11 mouse cellular contexts compared by ENCODE assay signal in the genomic region with DNA sequence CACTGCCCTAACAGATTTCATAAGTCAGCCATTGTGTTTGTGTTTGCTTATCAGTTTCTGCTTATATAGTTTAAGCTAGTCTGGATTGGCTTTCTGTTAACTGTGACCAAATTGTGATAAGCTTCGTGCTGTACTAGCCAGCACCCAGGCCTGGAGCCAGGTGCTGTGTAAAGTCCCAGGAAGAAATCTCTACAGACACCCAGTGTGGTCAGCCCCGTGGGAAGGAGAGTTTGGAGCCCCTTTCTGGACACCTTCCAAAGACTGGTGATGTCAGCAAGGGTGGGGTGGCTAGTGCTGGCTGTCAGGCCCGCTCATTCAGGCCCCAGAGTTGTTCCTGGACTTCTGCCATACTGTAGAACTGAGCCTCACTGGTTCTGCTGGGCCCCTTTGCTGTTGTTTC.
DNase-seq lines count a peak whose midpoint lies in the region; ATAC-seq and TF ChIP-seq lines count a peak whose summit lies in the region.
"Had no signal": no experiment of that assay in that cellular context is flagged by ENCODE, and none has a peak within 500 bp of the region (broad histone marks: within the 10 kb centered on the region; RNA-seq: fewer than 3 reads in every experiment).

No protein-coding gene starts in this region.

- peaks cover 0 to 8% of the 10 kb centered on the region in 2 experiments; a peak in 1 of 4 replicates for H3K4me1 ChIP-seq in MEL (ENCODE audit: control insufficient read depth in 1 of 2, insufficient read depth in 2 of 2, low read length in 2 of 2)
- H3K4me1 ChIP-seq in heart, postnatal 0 days (ENCODE audit: control insufficient read depth, insufficient read depth): peaks cover 22% of the 10 kb centered on the region
- no peaks in the 10 kb centered on the region for H3K4me1 ChIP-seq in hindbrain, embryonic 13.5 days (replicated peaks)
- H3K4me1 ChIP-seq: forebrain, embryonic 15.5 days; hindbrain, embryonic 15.5 days had no signal

- no peak for TF ChIP-seq CTCF in MEL (IDR thresholded peaks at IDR 0.05 in 2 of 3, conservative IDR thresholded peaks at IDR 0.05 in 1 of 3; ENCODE audit: control insufficient read depth in 1 of 3, insufficient read depth in 1 of 3, low read depth in 2 of 3, low read length in 3 of 3, poor library complexity in 1 of 3, severe bottlenecking in 1 of 3)
- no peak for TF ChIP-seq CTCF in heart, postnatal 0 days (IDR thresholded peaks at IDR 0.05; ENCODE audit: low read depth)

- no peak for TF ChIP-seq RAD21 in MEL (IDR thresholded peaks at IDR 0.05; ENCODE audit: low read depth, low read length)

- no peaks in the 10 kb centered on the region for H3K79me2 ChIP-seq in MEL (ENCODE audit: control insufficient read depth, insufficient read depth, low read length, poor library complexity)

- peak in 1 of 2 experiments; percentile 48; a peak in 1 of 4 replicates for TF ChIP-seq EP300 in MEL (IDR thresholded peaks at IDR 0.05; ENCODE audit: low read depth in 1 of 2, low read length in 2 of 2)
- TF ChIP-seq EP300 in heart, postnatal 0 days (IDR thresholded peaks at IDR 0.05; ENCODE audit: low read depth): no peak

- ATAC-seq in heart, postnatal 0 days (ENCODE audit: insufficient read depth, low read depth): peak; percentile 77
- ATAC-seq in hindbrain, embryonic 13.5 days (ENCODE audit: low FRiP score): no peak
- ATAC-seq: forebrain, embryonic 15.5 days had no signal

- H3K4me2 ChIP-seq in heart, postnatal 0 days (ENCODE audit: low read depth, low read length): no peak overlapping the region
- H3K4me2 ChIP-seq in hindbrain, embryonic 13.5 days: no peak overlapping the region
- H3K4me2 ChIP-seq: forebrain, embryonic 15.5 days; hindbrain, embryonic 15.5 days had no signal

- 8% methylated on average over 3 of the region's 3 CpGs for WGBS in heart, postnatal 0 days
- 88% methylated on average over 3 of the region's 3 CpGs for WGBS in hindbrain, embryonic 13.5 days

- no peak overlapping the region for H3K27ac ChIP-seq in MEL (ENCODE audit: control insufficient read depth, low read depth, low read length)
- peak overlapping the region; percentile 27 for H3K27ac ChIP-seq in heart, postnatal 0 days (ENCODE audit: low read depth)
- no peak overlapping the region for H3K27ac ChIP-seq in hindbrain, embryonic 13.5 days
- H3K27ac ChIP-seq: forebrain, embryonic 15.5 days; hindbrain, embryonic 15.5 days had no signal

- no peaks in the 10 kb centered on the region for H3K27me3 ChIP-seq in MEL (ENCODE audit: control insufficient read depth in 1 of 2, insufficient read depth in 2 of 2, low read length in 2 of 2)
- no peaks in the 10 kb centered on the region for H3K27me3 ChIP-seq in heart, postnatal 0 days (ENCODE audit: control insufficient read depth, insufficient read depth, low read length)
- no peaks in the 10 kb centered on the region for H3K27me3 ChIP-seq in hindbrain, embryonic 13.5 days
- H3K27me3 ChIP-seq: forebrain, embryonic 15.5 days; hindbrain, embryonic 15.5 days had no signal

- H3K9me3 ChIP-seq in MEL (replicated peaks; ENCODE audit: insufficient read depth, low read length): no peaks in the 10 kb centered on the region
- no peaks in the 10 kb centered on the region for H3K9me3 ChIP-seq in heart, postnatal 0 days (replicated peaks; ENCODE audit: control insufficient read depth, low read length)
- H3K9me3 ChIP-seq in hindbrain, embryonic 13.5 days: no peaks in the 10 kb centered on the region
- H3K9me3 ChIP-seq: forebrain, embryonic 15.5 days; hindbrain, embryonic 15.5 days had no signal

- DNase-seq in 3T3-L1 (ENCODE audit: low read depth, low spot score): peak; percentile 22
- DNase-seq in MEL (ENCODE audit: low read depth, low spot score): peak; percentile 39
- peak; percentile 57 for DNase-seq in heart, postnatal 0 days (ENCODE audit: low spot score)
- DNase-seq in lung, postnatal 14 days: peak; percentile 52
- DNase-seq in cerebellum, adult 9-10 months: no peak
- no peak for DNase-seq in adrenal gland, postnatal 4 days (ENCODE audit: low spot score in 2 of 2)
- DNase-seq: right cerebral cortex, adult 18-20 months; thymus, postnatal 25 days had no signal

- no peak overlapping the region for H3K9ac ChIP-seq in MEL (ENCODE audit: control insufficient read depth, low read depth, low read length, poor library complexity, severe bottlenecking)
- no peak overlapping the region for H3K9ac ChIP-seq in heart, postnatal 0 days (replicated peaks; ENCODE audit: low read depth, low read length)
- no peak overlapping the region for H3K9ac ChIP-seq in hindbrain, embryonic 13.5 days
- H3K9ac ChIP-seq: forebrain, embryonic 15.5 days; hindbrain, embryonic 15.5 days had no signal

- H3K36me3 ChIP-seq in MEL (ENCODE audit: control insufficient read depth in 1 of 2, insufficient read depth in 2 of 2, low read length in 2 of 2): peaks cover 1 to 13% of the 10 kb centered on the region in 2 experiments; a peak in 3 of 4 replicates
- H3K36me3 ChIP-seq in heart, postnatal 0 days (replicated peaks; ENCODE audit: control insufficient read depth, insufficient read depth, low read length): peaks cover 25% of the 10 kb centered on the region
- peaks cover 67% of the 10 kb centered on the region for H3K36me3 ChIP-seq in hindbrain, embryonic 13.5 days

- TF ChIP-seq POLR2A in MEL (IDR thresholded peaks at IDR 0.05; ENCODE audit: control insufficient read depth in 1 of 2, insufficient read depth in 1 of 2, low read depth in 1 of 2, low read length in 2 of 2, poor library complexity in 1 of 2): no peak

- no peak overlapping the region for H3K4me3 ChIP-seq in MEL (ENCODE audit: control insufficient read depth in 1 of 2, insufficient read depth in 1 of 2, low read depth in 2 of 2, low read length in 2 of 2)
- H3K4me3 ChIP-seq in heart, postnatal 0 days (ENCODE audit: low read depth, low read length): no peak overlapping the region
- no peak overlapping the region for H3K4me3 ChIP-seq in hindbrain, embryonic 13.5 days
- H3K4me3 ChIP-seq: forebrain, embryonic 15.5 days; hindbrain, embryonic 15.5 days had no signal

TF ChIP-seq in MEL, 35 proteins besides CTCF, POLR2A, EP300 and RAD21:
- no peak for TF ChIP-seq GABPA (IDR thresholded peaks at IDR 0.05; ENCODE audit: low read depth, low read length)
- 0 out of 2 replicates have a peak, but pooled peaks have one; percentile 27 for TF ChIP-seq ETS1 (IDR thresholded peaks at IDR 0.05; ENCODE audit: low read depth, low read length)
- TF ChIP-seq RCOR1 (IDR thresholded peaks at IDR 0.05; ENCODE audit: low read depth, low read length): peak; percentile 68
- TF ChIP-seq POLR2AphosphoS2 (IDR thresholded peaks at IDR 0.05; ENCODE audit: low read length): no peak
- TF ChIP-seq GATA1 (IDR thresholded peaks at IDR 0.05; ENCODE audit: low read depth, low read length): peak; percentile 48; the same call in 1 of the 2 replicates
- peak; percentile 57 for TF ChIP-seq TCF12 (IDR thresholded peaks at IDR 0.05; ENCODE audit: low read depth, low read length)
- TF ChIP-seq MYB (IDR thresholded peaks at IDR 0.05; ENCODE audit: low read depth, low read length): no peak

Comparison
In these comparisons a context has a peak if more than half of its experiments do, and no peak if none do; other contexts are left out.
1. DNase-seq: peak in 3T3-L1 (single experiment), MEL (single experiment), heart, postnatal 0 days (single experiment) and lung, postnatal 14 days (single experiment); none in cerebellum, adult 9-10 months (single experiment) and adrenal gland, postnatal 4 days (0 of 2).